Mouse (Mus musculus) CH12.LX (cell line): ENCODE measurements around the gene Ccdc158. TPM values are rescaled to one million over a fixed set of nuclear protein-coding genes. Genes with fewer than 3 reads are reported as not detected.

Experiments used
- DNase-seq: peaks from one replicate; pipeline ENCODE4 v3.0.0-alpha.2; 2013; ENCODE audit errors: extremely low read depth
- H3K27ac ChIP-seq: 2 replicates; pipeline ENCODE4 v1.5.1; 2012; ENCODE audit warnings: low read depth, mild to moderate bottlenecking, control low read depth, moderate library complexity; ENCODE audit not compliant: insufficient read depth
- H3K27me3 ChIP-seq: replicated peaks from 2 replicates; pipeline ENCODE3; 2012; ENCODE audit warnings: inconsistent platforms
- H3K36me3 ChIP-seq, 2 experiments: replicated peaks in 1 of 2; 2 replicates each; pipeline versions ENCODE3 to v1.6.1; 2012; ENCODE audit warnings: inconsistent platforms in 1 of 2, low read length in 1 of 2, mild to moderate bottlenecking in 1 of 2, mixed read lengths in 1 of 2, moderate library complexity in 1 of 2; ENCODE audit not compliant: control insufficient read depth in 1 of 2, insufficient read depth in 1 of 2
- H3K4me1 ChIP-seq, 2 experiments: 2 replicates each; pipeline ENCODE4 v1.6.1; 2012; ENCODE audit warnings: inconsistent platforms in 1 of 2, moderate library complexity in 1 of 2; ENCODE audit not compliant: insufficient read depth in 2 of 2, control insufficient read depth in 1 of 2
- H3K4me2 ChIP-seq: 2 replicates; pipeline ENCODE4 v1.6.1; 2012; ENCODE audit warnings: low read depth, mild to moderate bottlenecking, control low read depth; ENCODE audit not compliant: poor library complexity, insufficient read depth, severe bottlenecking
- H3K4me3 ChIP-seq, 3 experiments: fragments of 150-350 bp in 1 of 3; sonication (generic) in 1 of 3; replicated peaks in 1 of 3; 2 replicates each; pipeline versions ENCODE3 to v1.5.1; 2011 to 2012; ENCODE audit warnings: low read depth in 2 of 3, low read length in 2 of 3, mild to moderate bottlenecking in 2 of 3, moderate library complexity in 2 of 3, control low read depth in 1 of 3, improper control_type of control experiment in 1 of 3, inconsistent platforms in 1 of 3, mixed read lengths in 1 of 3; ENCODE audit not compliant: poor library complexity in 1 of 3
- H3K79me2 ChIP-seq: replicated peaks from 2 replicates; pipeline ENCODE4 v1.6.1; 2012; ENCODE audit warnings: mild to moderate bottlenecking, moderate library complexity; ENCODE audit not compliant: control insufficient read depth, poor library complexity, insufficient read depth, severe bottlenecking; ENCODE audit errors: extremely low read depth
- H3K9ac ChIP-seq: 2 replicates; pipeline ENCODE4 v1.6.1; 2012; ENCODE audit warnings: low read depth, mild to moderate bottlenecking, control low read depth, moderate library complexity; ENCODE audit not compliant: insufficient read depth
- H3K9me3 ChIP-seq: replicated peaks from 2 replicates; pipeline ENCODE3; 2012; ENCODE audit warnings: low read length, inconsistent platforms, mixed read lengths
- BHLHE40 ChIP-seq: IDR thresholded peaks from 2 replicates; pipeline ENCODE4 v1.6.1; 2011; ENCODE audit warnings: mild to moderate bottlenecking, low read depth, low read length, improper control_type of control experiment
- CHD1 ChIP-seq: IDR thresholded peaks from 2 replicates; pipeline ENCODE4 v1.6.1; 2012; ENCODE audit warnings: low read depth, low read length, improper control_type of control experiment, inconsistent platforms
- ETS1 ChIP-seq: conservative IDR thresholded peaks from 2 replicates; pipeline ENCODE4 v1.6.1; 2012; ENCODE audit warnings: low read depth, mild to moderate bottlenecking, inconsistent platforms, low read length, improper control_type of control experiment, moderate library complexity
- HCFC1 ChIP-seq: IDR thresholded peaks from 2 replicates; pipeline ENCODE4 v1.6.1; 2012; ENCODE audit warnings: low read depth, mild to moderate bottlenecking, inconsistent platforms, low read length, improper control_type of control experiment
- MAFK ChIP-seq: IDR thresholded peaks from 2 replicates; pipeline ENCODE4 v1.6.1; 2011; ENCODE audit warnings: low read length, improper control_type of control experiment; ENCODE audit not compliant: insufficient replicate concordance
- MAX ChIP-seq: IDR thresholded peaks from 2 replicates; pipeline ENCODE4 v1.6.1; 2011; ENCODE audit warnings: low read length, improper control_type of control experiment
- MEF2A ChIP-seq: IDR thresholded peaks from 2 replicates; pipeline ENCODE4 v1.6.1; 2014; ENCODE audit warnings: low read depth, mild to moderate bottlenecking, inconsistent platforms, low read length, improper control_type of control experiment, borderline replicate concordance
- MXI1 ChIP-seq: IDR thresholded peaks from 2 replicates; pipeline ENCODE4 v1.6.1; 2011; ENCODE audit warnings: mild to moderate bottlenecking, low read depth, low read length, improper control_type of control experiment
- NELFE ChIP-seq: IDR thresholded peaks from 2 replicates; pipeline ENCODE4 v1.6.1; 2011; ENCODE audit warnings: low read depth, low read length, improper control_type of control experiment
- PAX5 ChIP-seq: IDR thresholded peaks from 2 replicates; pipeline ENCODE4 v1.6.1; 2012; ENCODE audit warnings: low read length, inconsistent platforms, mixed read lengths
- POLR2A ChIP-seq: IDR thresholded peaks from 2 replicates; pipeline ENCODE4 v1.6.1; 2011; ENCODE audit warnings: low read depth, mild to moderate bottlenecking, improper control_type of control experiment, low read length
- POLR2AphosphoS2 ChIP-seq: IDR thresholded peaks from 2 replicates; pipeline ENCODE4 v1.6.1; 2011; ENCODE audit warnings: low read depth, low read length, improper control_type of control experiment
- UBTF ChIP-seq: IDR thresholded peaks from 2 replicates; pipeline ENCODE4 v1.6.1; 2012; ENCODE audit warnings: low read depth, mild to moderate bottlenecking, inconsistent platforms, low read length, improper control_type of control experiment, moderate library complexity
- USF2 ChIP-seq: conservative IDR thresholded peaks from 2 replicates; pipeline ENCODE4 v1.6.1; 2011; ENCODE audit warnings: low read depth, low read length, improper control_type of control experiment
- ZKSCAN1 ChIP-seq: IDR thresholded peaks from 2 replicates; pipeline ENCODE4 v1.6.1; 2012; ENCODE audit warnings: low read depth, inconsistent platforms, low read length, improper control_type of control experiment, borderline replicate concordance
- ZNF384 ChIP-seq: IDR thresholded peaks from 2 replicates; pipeline ENCODE4 v1.6.1; 2012; ENCODE audit warnings: low read depth, low read length, improper control_type of control experiment, inconsistent platforms
- dilution Hi-C: fragments of 300-500 bp; cut with MboI; formaldehyde crosslinking; loops from 2 replicates; pipeline ENCODE4 v1.14.3; 2020; ENCODE audit warnings: low sequenced_read_pairs; ENCODE audit not compliant: extremely low pct_unique_long_range_greater_than_20kb, extremely low pct_ligation_motif_present
- in situ Hi-C: fragments of 300-500 bp; cut with MboI; formaldehyde crosslinking; loops from 3 replicates; pipeline ENCODE4 v1.14.3; 2019; ENCODE audit warnings: low sequenced_read_pairs, low pct_ligation_motif_present, low pct_unique_long_range_greater_than_20kb, mixed read lengths
- polyA plus RNA-seq: library from polyadenylated mRNA; unstranded; fragments of >175 nt; gene quantifications from 2 replicates; pipeline ENCODE4 v1.2.1, GENCODE M21; 2012; ENCODE audit warnings: low read depth; ENCODE audit not compliant: insufficient read length
- total RNA-seq, 2 experiments: library from RNA; depleted of rRNA; stranded (reverse); fragments of 300-350 nt in 1 of 2; fragments of >200 nt in 1 of 2; gene quantifications; 2 replicates each; pipeline ENCODE4 v1.2.3; 2012 to 2014

The Ccdc158 gene
- total and polyA plus RNA-seq, 3 experiments: not detected

DNA sequence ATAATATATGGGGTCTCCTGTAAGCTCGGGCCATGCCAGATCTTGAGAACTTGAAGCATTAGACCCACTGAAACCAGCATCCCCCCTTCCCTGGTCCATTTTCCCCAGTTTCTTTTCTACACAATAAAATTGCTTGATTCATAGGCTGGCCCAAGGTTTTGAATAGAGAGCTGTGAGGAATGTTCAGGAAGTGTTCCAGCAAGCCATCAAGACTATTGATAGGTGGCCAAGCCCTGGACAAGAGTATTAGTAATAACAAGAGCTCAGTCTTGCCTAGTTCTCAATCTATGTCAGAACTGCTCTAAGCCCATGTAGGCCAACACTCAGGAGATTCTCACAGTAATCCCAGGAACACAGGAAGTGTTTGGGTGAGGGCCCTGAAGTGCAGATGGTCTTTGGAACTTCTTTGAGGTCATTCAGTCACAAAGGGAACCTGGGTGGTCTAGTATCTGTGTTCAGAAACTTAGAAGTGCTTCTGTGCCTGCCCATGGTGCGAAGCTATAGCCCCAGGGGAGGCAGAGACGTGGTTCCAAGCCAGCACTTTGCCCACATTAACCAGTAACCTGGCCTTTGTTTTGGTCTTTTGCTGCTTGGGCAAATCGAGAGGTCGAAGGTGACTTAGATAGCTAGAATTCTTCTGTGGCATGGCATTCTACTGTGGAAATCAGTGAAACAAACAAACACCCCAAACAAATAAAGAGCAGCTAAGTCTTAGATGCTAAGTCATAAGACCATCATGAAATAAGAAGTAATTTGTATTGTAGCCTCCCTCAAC is 37.7 kb upstream of the Ccdc158 start:
- H3K4me2 ChIP-seq: no peak overlapping the region
- TF ChIP-seq ZNF384 (no peak), POLR2AphosphoS2 (no peak), ZKSCAN1 (no peak), HCFC1 (no peak), UBTF (no peak), ETS1 (no peak), CHD1 (no peak), POLR2A (no peak), NELFE (no peak), MAX (no peak), PAX5 (no peak)
- no peak for DNase-seq
- no peaks in the 10 kb centered on the region for H3K79me2 ChIP-seq
- H3K9me3 ChIP-seq: no peaks in the 10 kb centered on the region
- no peaks in the 10 kb centered on the region for H3K27me3 ChIP-seq
- H3K9ac ChIP-seq: no peak overlapping the region
- H3K36me3 ChIP-seq: no peaks in the 10 kb centered on the region
- H3K4me3 ChIP-seq: no peak overlapping the region
- dilution Hi-C loops: no loop called here
- H3K4me1 ChIP-seq: no peaks in the 10 kb centered on the region
- in situ Hi-C loops: no loop called here
- H3K27ac ChIP-seq: no peak overlapping the region

DNA sequence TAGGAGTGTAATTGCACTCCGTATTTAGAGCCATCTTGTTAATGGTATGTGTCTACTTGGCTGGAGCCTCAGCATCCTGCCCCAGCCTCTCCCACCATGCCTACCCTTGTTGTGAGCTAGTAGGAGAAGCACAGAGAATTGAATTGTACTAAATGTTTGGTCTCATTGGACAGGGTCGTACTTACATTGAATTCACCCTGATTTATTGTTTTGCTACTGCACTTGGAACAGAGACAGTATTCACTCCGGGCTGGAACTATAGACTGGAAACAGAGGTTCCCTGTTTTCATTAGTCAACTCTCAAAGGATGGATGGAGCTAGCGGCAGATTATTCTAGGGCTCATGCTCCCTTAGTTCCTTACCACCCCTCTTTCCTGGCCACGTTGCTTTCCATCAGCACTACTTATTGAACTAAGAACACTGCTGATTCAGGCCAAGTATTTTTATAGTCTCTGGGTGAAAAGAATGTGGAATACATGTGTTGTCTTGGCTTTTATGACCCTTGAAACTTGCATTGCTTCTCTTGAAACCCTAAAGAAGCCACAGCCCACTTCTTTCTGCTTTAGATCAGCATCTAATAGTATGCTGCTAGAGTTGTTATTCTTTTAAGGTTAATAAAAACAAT is 36.7 kb upstream of the Ccdc158 start:
- Histone ChIP-seq H3K9me3 (no peaks in the 10 kb centered on the region), H3K4me3 (no peak overlapping the region), H3K36me3 (no peaks in the 10 kb centered on the region), H3K27me3 (no peaks in the 10 kb centered on the region), H3K4me2 (no peak overlapping the region), H3K79me2 (no peaks in the 10 kb centered on the region)
- dilution Hi-C loops: no loop called here
- no peak for DNase-seq
- TF ChIP-seq BHLHE40 (no peak), HCFC1 (no peak), USF2 (no peak), ZNF384 (no peak), MXI1 (no peak), MEF2A (no peak), MAFK (no peak)
- TF ChIP-seq, all 38 proteins: peak for 0
- Histone ChIP-seq H3K9ac (no peak overlapping the region), H3K27ac (no peak overlapping the region), H3K4me1 (no peaks in the 10 kb centered on the region)
- in situ Hi-C loops: no loop called here
